Mouse (Mus musculus): ENCODE data around the gene Itgb2. TPM values are rescaled to one million over a fixed set of nuclear protein-coding genes. Genes with fewer than 3 reads are reported as not detected.

The Itgb2 gene
- total RNA-seq, 1 experiment = 0.54 TPM

DNA sequence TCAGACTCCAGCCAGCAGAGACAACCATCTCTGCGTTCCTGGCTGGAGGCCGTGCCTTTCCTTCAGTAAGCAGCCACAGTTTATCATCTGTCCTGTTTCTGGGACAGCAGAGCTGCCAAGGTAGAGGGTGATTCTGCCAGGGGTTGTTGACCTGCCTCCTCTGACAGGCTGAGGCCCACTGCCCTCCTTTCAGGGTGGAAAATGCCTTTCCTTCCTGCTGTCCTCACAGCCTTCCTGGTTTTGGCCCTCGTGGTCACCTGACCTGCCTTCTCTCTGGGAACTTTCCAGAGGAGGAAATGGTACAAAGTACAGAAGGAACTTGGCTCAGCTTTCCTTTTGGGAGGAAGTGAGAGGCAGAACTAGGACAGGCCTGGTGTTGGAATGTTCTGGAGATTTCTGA lies 83.4 kb downstream of the Itgb2 start:
- TF ChIP-seq CHD2 (IDR thresholded peaks at IDR 0.05; ENCODE audit: low read depth, low read length) (no peak), ZC3H11A (IDR thresholded peaks at IDR 0.05; ENCODE audit: borderline replicate concordance, low read depth, low read length) (no peak), MAFK (IDR thresholded peaks at IDR 0.05; ENCODE audit: insufficient read depth, low read depth, low read length) (no peak), ZNF384 (IDR thresholded peaks at IDR 0.05; ENCODE audit: low read depth, low read length) (no peak), HCFC1 (IDR thresholded peaks at IDR 0.05; ENCODE audit: borderline replicate concordance, insufficient read depth, low read length) (no peak)
- in situ Hi-C loops (cut with MboI; ENCODE audit: low sequenced_read_pairs in 2 of 2, unreplicated experiment in 2 of 2) = no loop called here
- no peak overlapping the region for H3K4me3 ChIP-seq (ENCODE audit: insufficient read depth in 1 of 2, low read depth in 1 of 2, low read length in 2 of 2, poor library complexity in 1 of 2, severe bottlenecking in 1 of 2)
- peaks cover 0 to 16% of the 10 kb centered on the region in 2 experiments; a peak in 3 of 4 replicates for H3K4me1 ChIP-seq (ENCODE audit: control insufficient read depth in 2 of 2, insufficient read depth in 2 of 2, low read length in 2 of 2, poor library complexity in 1 of 2)
- no peaks in the 10 kb centered on the region for H3K9me3 ChIP-seq (ENCODE audit: control insufficient read depth, insufficient read depth, low read depth, low read length)
- no peak overlapping the region for H3K27ac ChIP-seq (ENCODE audit: insufficient read depth, low read depth, low read length, poor library complexity, severe bottlenecking)
- H3K9ac ChIP-seq (ENCODE audit: insufficient read depth, low read depth, low read length, poor library complexity, severe bottlenecking) = no peak overlapping the region
- H3K36me3 ChIP-seq (ENCODE audit: control insufficient read depth, insufficient read depth, low read length, poor library complexity, severe bottlenecking) = peaks cover 55% of the 10 kb centered on the region
- no peak for DNase-seq (ENCODE audit: low read depth, low spot score)

Other genes starting within 250 kb of the Itgb2 start
- gene Adarb1, start 112.0 kb upstream of the Itgb2 start, total RNA-seq (2012; rRNA removed) = 6.3 and 9.5 TPM in 2 replicates
- gene Fam207a, start 14.5 kb upstream of the Itgb2 start, total RNA-seq (2012; rRNA removed) = 29.1 and 33.6 TPM in 2 replicates
- gene Pttg1ip, start 51.5 kb downstream of the Itgb2 start, total RNA-seq (2012; rRNA removed) = 115 and 142 TPM in 2 replicates
- gene Sumo3, start 75.8 kb downstream of the Itgb2 start, total RNA-seq (2012; rRNA removed) = 139 and 148 TPM in 2 replicates
- gene Gm49325, start 75.9 kb downstream of the Itgb2 start, total RNA-seq (2012; rRNA removed) = 1.7 and 5.4 TPM in 2 replicates
- 21.2 and 32.7 TPM in 2 replicates for gene Ube2g2, start 92.0 kb downstream of the Itgb2 start, total RNA-seq (2012; rRNA removed)
- gene Tspear, start 156.3 kb downstream of the Itgb2 start, total RNA-seq (2012; rRNA removed) = 0.49 and 0.90 TPM in 2 replicates
- gene Gm19402, start 160.5 kb downstream of the Itgb2 start, total RNA-seq (2012; rRNA removed) = not detected in 2 replicates
- not detected in 2 replicates for gene Gm9508, start 167.0 kb downstream of the Itgb2 start, total RNA-seq (2012; rRNA removed)
- gene Gm10272, start 176.4 kb downstream of the Itgb2 start, total RNA-seq (2012; rRNA removed) = not detected in 2 replicates
- not detected in 2 replicates for gene Gm10024, start 181.2 kb downstream of the Itgb2 start, total RNA-seq (2012; rRNA removed)
- not detected in 2 replicates for gene Gm10142, start 185.6 kb downstream of the Itgb2 start, total RNA-seq (2012; rRNA removed)
- not detected in 2 replicates for gene Krtap12-1, start 190.3 kb downstream of the Itgb2 start, total RNA-seq (2012; rRNA removed)
- not detected in 2 replicates for gene Gm10100, start 196.2 kb downstream of the Itgb2 start, total RNA-seq (2012; rRNA removed)
- not detected in 2 replicates for gene Gm18596, start 212.4 kb downstream of the Itgb2 start, total RNA-seq (2012; rRNA removed)
- gene Gm9736, start 221.1 kb downstream of the Itgb2 start, total RNA-seq (2012; rRNA removed) = not detected in 2 replicates
- gene Gm3233, start 229.4 kb downstream of the Itgb2 start, total RNA-seq (2012; rRNA removed) = not detected in 2 replicates
- not detected in 2 replicates for gene Gm3238, start 241.1 kb downstream of the Itgb2 start, total RNA-seq (2012; rRNA removed)
- gene Gm7138, start 246.7 kb downstream of the Itgb2 start, total RNA-seq (2012; rRNA removed) = not detected in 2 replicates